Mouse (Mus musculus) MEL (cell line): ENCODE data around the gene Dpp9. TPM values are rescaled to one million over a fixed set of nuclear protein-coding genes. Genes with fewer than 3 reads are reported as not detected.

Experiments
- DNase-seq: peaks from one replicate; pipeline ENCODE4 v3.0.0; 2011; ENCODE audit warnings: low read depth, low spot score
- H3K27ac ChIP-seq: 2 replicates; pipeline ENCODE4 v1.5.1; 2012; ENCODE audit warnings: low read depth, mild to moderate bottlenecking, control low read depth, low read length, moderate library complexity; ENCODE audit not compliant: control insufficient read depth
- H3K27me3 ChIP-seq, 2 experiments: fragments of 150-350 bp in 1 of 2; sonication (generic) in 1 of 2; 2 replicates each; pipeline ENCODE4 v1.6.1; 2012; ENCODE audit warnings: low read length in 2 of 2, mild to moderate bottlenecking in 2 of 2, improper control_type of control experiment in 1 of 2, moderate library complexity in 1 of 2; ENCODE audit not compliant: insufficient read depth in 2 of 2, control insufficient read depth in 1 of 2
- H3K36me3 ChIP-seq, 2 experiments: 2 replicates each; pipeline ENCODE4 v1.6.1; 2012 to 2014; ENCODE audit warnings: low read length in 2 of 2, improper control_type of control experiment in 1 of 2, inconsistent platforms in 1 of 2, mild to moderate bottlenecking in 1 of 2; ENCODE audit not compliant: insufficient read depth in 2 of 2, control insufficient read depth in 1 of 2
- H3K4me1 ChIP-seq, 2 experiments: fragments of 150-350 bp in 1 of 2; sonication (generic) in 1 of 2; 2 replicates each; pipeline ENCODE4 v1.6.1; 2012; ENCODE audit warnings: low read length in 2 of 2, improper control_type of control experiment in 1 of 2, mild to moderate bottlenecking in 1 of 2; ENCODE audit not compliant: insufficient read depth in 2 of 2, control insufficient read depth in 1 of 2
- H3K4me3 ChIP-seq, 2 experiments: fragments of 150-350 bp in 1 of 2; sonication (generic) in 1 of 2; 2 replicates each; pipeline ENCODE4 v1.5.1; 2012; ENCODE audit warnings: low read depth in 2 of 2, low read length in 2 of 2, mild to moderate bottlenecking in 2 of 2, moderate library complexity in 2 of 2, control low read depth in 1 of 2, improper control_type of control experiment in 1 of 2; ENCODE audit not compliant: control insufficient read depth in 1 of 2, insufficient read depth in 1 of 2
- H3K79me2 ChIP-seq: 2 replicates; pipeline ENCODE4 v1.6.1; 2012; ENCODE audit warnings: mild to moderate bottlenecking, low read length, moderate library complexity; ENCODE audit not compliant: control insufficient read depth, poor library complexity, insufficient read depth
- H3K9ac ChIP-seq: 2 replicates; pipeline ENCODE4 v1.6.1; 2012; ENCODE audit warnings: low read depth, mild to moderate bottlenecking, control low read depth, low read length, moderate library complexity; ENCODE audit not compliant: control insufficient read depth, poor library complexity, severe bottlenecking
- H3K9me3 ChIP-seq: fragments of 150-350 bp; sonication (generic); replicated peaks from 2 replicates; pipeline ENCODE4 v1.6.1; 2012; ENCODE audit warnings: mild to moderate bottlenecking, low read length, improper control_type of control experiment, moderate library complexity; ENCODE audit not compliant: insufficient read depth
- BHLHE40 ChIP-seq: IDR thresholded peaks from 2 replicates; pipeline ENCODE4 v1.6.1; 2012; ENCODE audit warnings: low read depth, mild to moderate bottlenecking, inconsistent platforms, low read length, improper control_type of control experiment, borderline replicate concordance
- HCFC1 ChIP-seq: IDR thresholded peaks from 2 replicates; pipeline ENCODE4 v1.6.1; 2012; ENCODE audit warnings: low read depth, mild to moderate bottlenecking, inconsistent platforms, low read length, improper control_type of control experiment, moderate library complexity
- MAX ChIP-seq: IDR thresholded peaks from 2 replicates; pipeline ENCODE4 v1.6.1; 2011; ENCODE audit warnings: low read length, improper control_type of control experiment
- MYC ChIP-seq: IDR thresholded peaks from 2 replicates; pipeline ENCODE4 v1.6.1; 2011; ENCODE audit warnings: low read depth, mild to moderate bottlenecking, low read length, improper control_type of control experiment, moderate library complexity
- POLR2AphosphoS2 ChIP-seq: IDR thresholded peaks from 2 replicates; pipeline ENCODE4 v1.6.1; 2011; ENCODE audit warnings: low read length, improper control_type of control experiment
- USF1 ChIP-seq: IDR thresholded peaks from 2 replicates; pipeline ENCODE4 v1.6.1; 2014; ENCODE audit warnings: low read depth, mild to moderate bottlenecking, inconsistent platforms, low read length, improper control_type of control experiment, moderate library complexity
- USF2 ChIP-seq, 2 experiments: IDR thresholded peaks; 2 replicates each; pipeline ENCODE4 v1.6.1; 2011 to 2012; ENCODE audit warnings: improper control_type of control experiment in 2 of 2, low read length in 2 of 2, borderline replicate concordance in 1 of 2, inconsistent platforms in 1 of 2, low read depth in 1 of 2, mild to moderate bottlenecking in 1 of 2; ENCODE audit not compliant: insufficient read depth in 1 of 2
- ZMIZ1 ChIP-seq: IDR thresholded peaks from 2 replicates; pipeline ENCODE4 v1.6.1; 2012; ENCODE audit warnings: low read depth, mild to moderate bottlenecking, inconsistent platforms, low read length, improper control_type of control experiment, moderate library complexity
- polyA plus RNA-seq, 2 experiments: library from polyadenylated mRNA; stranded (reverse) in 1 of 2; unstranded in 1 of 2; fragments of >175 nt in 1 of 2; fragments of >200 nt in 1 of 2; gene quantifications; 2 replicates each; pipeline versions ENCODE4 v1.2.1 to v1.2.4; 2012; ENCODE audit warnings: low replicate concordance in 2 of 2, low read depth in 1 of 2; ENCODE audit not compliant: insufficient read length in 2 of 2, insufficient read depth in 1 of 2, missing spikeins in 1 of 2
- total RNA-seq: library from RNA; depleted of rRNA; stranded (reverse); fragments of 300-350 nt; gene quantifications from 2 replicates; pipeline ENCODE4 v1.2.3, GENCODE M21; 2012; rRNA removed

The Dpp9 gene
- total and polyA plus RNA-seq, 3 experiments: 36.3 to 67.2 TPM; not detected in 1

DNA sequence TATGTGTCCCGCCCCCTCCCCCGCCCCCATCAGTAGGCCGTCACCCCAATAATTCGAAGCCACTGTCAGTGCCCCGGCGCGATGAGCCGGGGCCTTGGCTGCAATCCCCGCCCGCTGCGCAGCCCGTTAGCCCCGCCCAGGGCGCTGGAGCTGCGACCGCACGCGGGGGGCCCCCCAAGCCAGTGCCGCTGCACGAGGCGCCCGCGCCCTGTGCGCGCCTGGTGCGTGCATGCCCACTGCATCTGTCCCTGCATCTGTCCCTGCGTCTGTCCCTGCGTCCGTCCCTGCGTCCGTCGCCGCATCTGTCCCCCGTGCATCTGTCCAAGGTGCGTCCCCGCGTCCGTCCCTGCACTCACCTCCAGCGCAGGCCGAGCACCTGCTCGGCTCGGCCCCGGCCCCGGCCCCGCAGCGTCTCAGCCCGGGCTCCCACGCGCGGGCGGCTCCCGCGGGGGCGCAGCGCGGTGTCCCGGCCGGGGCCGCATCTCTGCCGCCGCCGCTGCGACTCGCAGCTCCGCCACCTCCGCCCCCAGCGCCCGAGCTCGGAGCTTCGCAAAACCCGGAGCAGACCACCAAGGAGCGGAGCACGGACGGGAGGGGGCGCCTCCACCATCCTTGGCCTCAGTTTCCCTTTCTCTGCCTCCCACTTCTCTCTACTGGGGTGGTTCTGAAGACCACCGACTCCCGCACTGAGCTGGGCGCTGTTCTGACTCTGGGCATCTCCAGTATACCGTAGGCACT is 78.7 kb downstream of the Dpp9 start, which contains the start of gene Sema6b (continued):
- no peak for TF ChIP-seq POLR2AphosphoS2
- 0 out of 2 replicates have a peak, but pooled peaks have one; percentile 22 for TF ChIP-seq MYC
- no peak for TF ChIP-seq USF1
- TF ChIP-seq, all 39 proteins: peak for 9

DNA sequence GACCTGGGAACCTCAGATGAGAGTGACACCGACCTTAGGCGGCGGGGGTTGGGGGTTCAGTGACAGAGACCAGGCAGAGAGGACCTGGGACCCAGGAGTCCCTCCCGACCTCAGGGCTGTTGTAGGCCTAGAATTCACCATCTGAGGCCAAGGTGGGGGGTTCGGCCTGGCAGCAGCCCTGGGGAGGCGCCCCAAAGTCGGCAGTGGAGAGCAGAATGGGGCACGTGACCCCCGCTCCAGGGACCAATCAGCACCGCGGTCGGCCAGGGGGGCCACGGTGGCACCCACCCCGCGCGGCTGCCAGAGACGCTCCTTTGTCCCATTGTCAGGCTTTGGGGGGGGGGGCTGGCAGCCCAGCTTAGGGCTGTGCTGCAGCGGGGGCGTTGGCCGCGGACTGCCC is 79.3 kb downstream of the Dpp9 start:
- peak overlapping the region; percentile 67 for H3K9ac ChIP-seq
- H3K79me2 ChIP-seq: peaks cover 6% of the 10 kb centered on the region; the same call in 1 of the 2 replicates
- no peaks in the 10 kb centered on the region for H3K27me3 ChIP-seq
- TF ChIP-seq USF1 (peak; percentile 96), BHLHE40 (peak; percentile 81), USF2 (IDR thresholded peaks at IDR 0.05; ENCODE audit: borderline replicate concordance in 1 of 2, insufficient read depth in 1 of 2, low read depth in 1 of 2, low read length in 2 of 2) (peak in 1 of 2 experiments; percentile 77; a peak in 2 of 4 replicates), MAX (no peak; the same call in 1 of the 2 replicates)
- H3K27ac ChIP-seq: 0 out of 2 replicates have a peak overlapping the region, but pooled peaks have one; percentile 6
- peak; percentile 42 for DNase-seq
- H3K4me3 ChIP-seq: peak overlapping the region; percentile 62 to 87
- no peaks in the 10 kb centered on the region for H3K9me3 ChIP-seq
- H3K4me1 ChIP-seq: peaks cover 0 to 5% of the 10 kb centered on the region in 2 experiments; a peak in 2 of 4 replicates
- no peaks in the 10 kb centered on the region for H3K36me3 ChIP-seq

DNA sequence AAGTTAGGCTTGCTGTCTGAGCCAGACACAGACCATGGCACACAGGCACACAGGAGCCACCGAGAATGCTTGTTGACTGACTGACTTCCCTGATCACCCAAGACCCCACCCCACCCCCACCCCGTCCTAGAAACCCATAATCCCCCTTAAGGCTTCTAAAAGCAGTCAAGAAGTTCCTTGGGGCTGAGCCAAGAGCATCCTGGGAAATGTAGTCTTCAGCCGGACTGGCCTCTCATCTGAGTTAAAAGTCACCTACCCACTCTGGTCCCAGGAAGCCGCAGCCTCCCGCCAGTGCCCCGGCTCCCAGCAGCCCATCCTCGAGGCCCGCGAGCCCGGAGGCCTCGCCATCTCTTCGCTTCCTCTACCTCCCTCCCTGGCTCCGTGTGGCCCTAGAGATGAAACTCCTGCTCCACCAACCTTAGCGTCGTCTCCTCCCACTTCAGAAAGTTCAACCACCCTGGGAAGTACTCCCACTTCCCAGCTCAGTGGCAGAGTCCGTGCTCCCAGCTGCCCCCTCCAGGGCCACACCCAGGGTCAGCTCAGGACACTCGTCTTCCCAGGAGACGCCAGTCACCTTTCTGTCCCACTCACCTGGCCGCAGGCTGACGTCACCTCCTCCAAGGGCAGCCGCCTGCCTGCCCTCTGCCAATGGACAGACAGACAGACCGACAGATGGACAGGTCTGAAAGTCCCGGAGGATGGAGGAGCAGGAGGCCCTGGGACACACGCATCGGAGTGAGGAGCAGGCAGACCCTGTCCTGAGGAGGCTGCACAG is 80.7 kb downstream of the Dpp9 start:
- Histone ChIP-seq H3K4me3 (no peak overlapping the region), H3K9me3 (no peaks in the 10 kb centered on the region), H3K9ac (no peak overlapping the region), H3K4me1 (peaks cover 0 to 7% of the 10 kb centered on the region in 2 experiments; a peak in 2 of 4 replicates), H3K27ac (no peak overlapping the region), H3K79me2 (peaks cover 6% of the 10 kb centered on the region; the same call in 1 of the 2 replicates)
- TF ChIP-seq HCFC1: peak; percentile 75
- no peak for TF ChIP-seq ZMIZ1
- TF ChIP-seq, all 39 proteins: peak for 1
- H3K27me3 ChIP-seq: no peaks in the 10 kb centered on the region
- DNase-seq: no peak
- peaks cover 0 to 1% of the 10 kb centered on the region in 2 experiments; a peak in 1 of 4 replicates for H3K36me3 ChIP-seq

Other genes starting within 250 kb of the Dpp9 start
- 0.26 and 0.31 TPM in 2 replicates for gene Shd, start 248.4 kb downstream of the Dpp9 start, total RNA-seq
- gene Shd, start 248.4 kb downstream of the Dpp9 start, polyA plus RNA-seq: under 1 TPM in 1 of 2 experiments, not detected in 1; 0.89 TPM
- gene Fsd1, start 232.4 kb downstream of the Dpp9 start, total RNA-seq: not detected in 2 replicates
- gene Fsd1, start 232.4 kb downstream of the Dpp9 start, polyA plus RNA-seq: not detected
- gene Stap2, start 213.3 kb downstream of the Dpp9 start, total RNA-seq: 0.08 and 0.10 TPM in 2 replicates
- gene Stap2, start 213.3 kb downstream of the Dpp9 start, polyA plus RNA-seq: under 1 TPM in 1 of 2 experiments, not detected in 1; 0.08 TPM
- gene Mpnd, start 213.2 kb downstream of the Dpp9 start, total RNA-seq: 3.9 and 5.6 TPM in 2 replicates
- gene Mpnd, start 213.2 kb downstream of the Dpp9 start, polyA plus RNA-seq: 10 to 100 TPM in 1 of 2 experiments, not detected in 1; 18.3 TPM
- 36.7 and 41.0 TPM in 2 replicates for gene Sh3gl1, start 182.3 kb downstream of the Dpp9 start, total RNA-seq
- gene Sh3gl1, start 182.3 kb downstream of the Dpp9 start, polyA plus RNA-seq: 10 to 100 TPM in 1 of 2 experiments, not detected in 1; 78.4 TPM
- 48.5 and 49.5 TPM in 2 replicates for gene Chaf1a, start 178.5 kb downstream of the Dpp9 start, total RNA-seq
- gene Chaf1a, start 178.5 kb downstream of the Dpp9 start, polyA plus RNA-seq: 100 to 1,000 TPM in 1 of 2 experiments, not detected in 1; 116 TPM
- 24.8 and 28.2 TPM in 2 replicates for gene Ubxn6, start 143.9 kb downstream of the Dpp9 start, total RNA-seq
- gene Ubxn6, start 143.9 kb downstream of the Dpp9 start, polyA plus RNA-seq: 10 to 100 TPM in 1 of 2 experiments, not detected in 1; 42.2 TPM
- 64.2 and 71.9 TPM in 2 replicates for gene Hdgfl2, start 139.3 kb downstream of the Dpp9 start, total RNA-seq
- 100 to 1,000 TPM in 1 of 2 experiments, not detected in 1; 132 TPM for gene Hdgfl2, start 139.3 kb downstream of the Dpp9 start, polyA plus RNA-seq
- gene Plin4, start 109.1 kb downstream of the Dpp9 start, total RNA-seq: 0.08 and 0.10 TPM in 2 replicates
- gene Plin4, start 109.1 kb downstream of the Dpp9 start, polyA plus RNA-seq: under 1 TPM in 1 of 2 experiments, not detected in 1; 0.07 TPM
- gene Plin5, start 101.3 kb downstream of the Dpp9 start, total RNA-seq: not detected in 2 replicates
- not detected for gene Plin5, start 101.3 kb downstream of the Dpp9 start, polyA plus RNA-seq
- not detected in 2 replicates for gene Lrg1, start 96.9 kb downstream of the Dpp9 start, total RNA-seq
- gene Lrg1, start 96.9 kb downstream of the Dpp9 start, polyA plus RNA-seq: not detected
- 7.0 and 7.7 TPM in 2 replicates for gene Sema6b, start 78.6 kb downstream of the Dpp9 start, total RNA-seq
- gene Sema6b, start 78.6 kb downstream of the Dpp9 start, polyA plus RNA-seq: 10 to 100 TPM in 1 of 2 experiments, not detected in 1; 16.8 TPM
- gene Tnfaip8l1, start 56.4 kb downstream of the Dpp9 start, total RNA-seq: 3.4 and 4.0 TPM in 2 replicates
- 1 to 10 TPM in 1 of 2 experiments, not detected in 1; 5.5 TPM for gene Tnfaip8l1, start 56.4 kb downstream of the Dpp9 start, polyA plus RNA-seq
- gene Mydgf, start 35.0 kb downstream of the Dpp9 start, total RNA-seq: 112 and 137 TPM in 2 replicates
- 100 to 1,000 TPM in 1 of 2 experiments, not detected in 1; 117 TPM for gene Mydgf, start 35.0 kb downstream of the Dpp9 start, polyA plus RNA-seq
- gene Fem1a, start 37.9 kb upstream of the Dpp9 start, total RNA-seq: 16.2 and 21.5 TPM in 2 replicates
- gene Fem1a, start 37.9 kb upstream of the Dpp9 start, polyA plus RNA-seq: 10 to 100 TPM in 1 of 2 experiments, not detected in 1; 17.1 TPM
- gene Ticam1, start 57.9 kb upstream of the Dpp9 start, total RNA-seq: 3.5 and 4.6 TPM in 2 replicates
- gene Ticam1, start 57.9 kb upstream of the Dpp9 start, polyA plus RNA-seq: 1 to 10 TPM in 1 of 2 experiments, not detected in 1; 8.7 TPM
- gene Plin3, start 74.0 kb upstream of the Dpp9 start, total RNA-seq: 6.6 and 7.6 TPM in 2 replicates
- gene Plin3, start 74.0 kb upstream of the Dpp9 start, polyA plus RNA-seq: 10 to 100 TPM in 1 of 2 experiments, not detected in 1; 13.1 TPM
- not detected in 2 replicates for gene Arrdc5, start 81.4 kb upstream of the Dpp9 start, total RNA-seq
- not detected for gene Arrdc5, start 81.4 kb upstream of the Dpp9 start, polyA plus RNA-seq
- 185 and 201 TPM in 2 replicates for gene Uhrf1, start 84.4 kb upstream of the Dpp9 start, total RNA-seq
- 100 to 1,000 TPM; 115 to 133 TPM for gene Uhrf1, start 84.4 kb upstream of the Dpp9 start, polyA plus RNA-seq
- 9.1 and 12.5 TPM in 2 replicates for gene Kdm4b, start 107.2 kb upstream of the Dpp9 start, total RNA-seq
- gene Kdm4b, start 107.2 kb upstream of the Dpp9 start, polyA plus RNA-seq: 10 to 100 TPM in 1 of 2 experiments, not detected in 1; 27.5 TPM